Mouse (Mus musculus) forebrain, embryonic 13.5 days (tissue): ENCODE data around the gene Tef. TPM values are rescaled to one million over a fixed set of nuclear protein-coding genes. Genes with fewer than 3 reads are reported as not detected.

Experiments
- ATAC-seq: fragments of 200-750 bp; cut with Nextera tagmentation; 2 replicates; pipeline ENCODE4 v1.8.0; 2017
- H3K27ac ChIP-seq: fragments of 300-500 bp; sonication (generic); 2 replicates; pipeline ENCODE4 v1.5.1; 2015; ENCODE audit warnings: inconsistent platforms, mild to moderate bottlenecking, moderate library complexity
- H3K27me3 ChIP-seq: fragments of 300-500 bp; sonication (generic); 2 replicates; pipeline ENCODE4 v1.6.1; 2015; ENCODE audit warnings: mild to moderate bottlenecking, inconsistent platforms
- H3K36me3 ChIP-seq: fragments of 300-500 bp; sonication (generic); 2 replicates; pipeline ENCODE4 v1.6.1; 2015; ENCODE audit warnings: mild to moderate bottlenecking, inconsistent platforms; ENCODE audit not compliant: poor library complexity, severe bottlenecking
- H3K4me1 ChIP-seq: fragments of 300-500 bp; sonication (generic); 2 replicates; pipeline ENCODE4 v1.6.1; 2015; ENCODE audit warnings: inconsistent platforms
- H3K4me2 ChIP-seq: fragments of 300-500 bp; sonication (generic); 2 replicates; pipeline ENCODE4 v1.6.1; 2015; ENCODE audit warnings: inconsistent platforms, mild to moderate bottlenecking, moderate library complexity
- H3K4me3 ChIP-seq: fragments of 300-500 bp; sonication (generic); 2 replicates; pipeline ENCODE4 v1.5.1; 2015; ENCODE audit warnings: mild to moderate bottlenecking, inconsistent platforms
- H3K9ac ChIP-seq: fragments of 300-500 bp; sonication (generic); 2 replicates; pipeline ENCODE4 v1.6.1; 2015; ENCODE audit warnings: mild to moderate bottlenecking, inconsistent platforms
- H3K9me3 ChIP-seq: fragments of 300-500 bp; sonication (generic); replicated peaks from 2 replicates; pipeline ENCODE4 v1.6.1; 2016; ENCODE audit warnings: inconsistent platforms
- WGBS: fragments of 180-500 bp; shearing (Covaris S2); methylation state at CpG from one replicate; pipeline ENCODE4 v1.1.7; 2015; 5-methylcytosine and 5-hydroxymethylcytosine counted together
- polyA plus RNA-seq: library from polyadenylated mRNA; unstranded; fragments of >200 nt; fragmentation: Nextera tagmentation; extraction: Ambion mirVana; gene quantifications from 2 replicates; pipeline ENCODE4 v1.2.1, GENCODE M21; 2015

The Tef gene
- polyA plus RNA-seq, 1 experiment from 2014 or later, result 24.9 TPM

DNA sequence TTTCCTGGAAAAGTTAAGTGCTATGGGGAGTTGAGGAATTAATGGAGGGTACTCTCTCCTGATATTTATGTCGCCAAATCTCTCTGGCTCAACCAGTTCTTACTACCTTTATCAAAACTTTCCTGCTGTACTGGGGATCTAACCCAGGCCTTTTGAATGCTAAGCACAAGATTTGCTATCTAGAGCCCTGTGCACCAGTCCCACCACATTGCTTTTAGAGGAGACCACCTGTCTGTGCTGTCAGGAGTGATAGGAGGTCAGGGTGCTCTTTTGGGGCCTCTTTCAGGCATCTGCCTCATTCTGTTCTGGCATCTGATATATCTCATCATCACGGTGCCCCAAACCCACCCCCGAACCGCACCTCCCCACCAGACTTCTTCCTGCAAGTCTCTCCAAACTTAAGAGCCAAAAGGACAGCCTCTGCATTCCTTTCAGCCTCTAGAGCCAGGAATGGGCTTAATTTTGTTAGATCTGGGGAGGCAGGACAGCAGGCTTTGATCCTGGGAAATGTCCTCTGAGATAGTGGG is 1.3 kb downstream of the Tef start:
- H3K4me3 ChIP-seq, result no peak overlapping the region
- peaks cover 28% of the 10 kb centered on the region for H3K4me1 ChIP-seq
- 61% methylated on average over 4 of the region's 4 CpGs for WGBS
- H3K9ac ChIP-seq, result peak overlapping the region; percentile 60; the same call in 1 of the 2 replicates
- peak overlapping the region; percentile 60 for H3K4me2 ChIP-seq
- no peaks in the 10 kb centered on the region for H3K9me3 ChIP-seq
- no peak for ATAC-seq
- no peaks in the 10 kb centered on the region for H3K36me3 ChIP-seq
- no peak overlapping the region for H3K27ac ChIP-seq
- H3K27me3 ChIP-seq, result no peaks in the 10 kb centered on the region

DNA sequence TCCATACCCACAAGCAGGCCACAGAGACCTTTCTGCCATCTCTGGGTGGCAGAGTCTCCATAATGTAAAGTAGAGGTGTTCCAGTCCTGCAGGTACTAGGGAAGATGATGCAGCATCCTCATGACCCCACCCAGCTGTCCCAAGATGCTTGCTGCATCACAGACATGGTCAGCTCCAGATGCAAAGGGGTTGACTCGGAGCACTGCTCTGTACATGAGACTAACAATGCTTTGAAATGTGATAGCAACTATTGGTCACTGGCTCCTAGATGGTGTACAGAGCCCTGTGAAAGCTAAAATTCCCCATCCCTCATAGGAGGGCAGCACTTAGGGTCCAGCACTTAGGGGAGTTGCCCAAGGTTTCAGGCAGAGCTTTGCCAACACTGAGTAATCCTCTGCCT is 2.0 kb downstream of the Tef start:
- no peak overlapping the region for H3K27ac ChIP-seq
- H3K4me2 ChIP-seq, result no peak overlapping the region
- no peak overlapping the region for H3K4me3 ChIP-seq
- no peak for ATAC-seq
- WGBS, result 67% methylated on average over 1 of the region's 1 CpGs
- no peaks in the 10 kb centered on the region for H3K9me3 ChIP-seq
- no peak overlapping the region for H3K9ac ChIP-seq
- H3K27me3 ChIP-seq, result no peaks in the 10 kb centered on the region
- H3K4me1 ChIP-seq, result peaks cover 31% of the 10 kb centered on the region
- no peaks in the 10 kb centered on the region for H3K36me3 ChIP-seq

DNA sequence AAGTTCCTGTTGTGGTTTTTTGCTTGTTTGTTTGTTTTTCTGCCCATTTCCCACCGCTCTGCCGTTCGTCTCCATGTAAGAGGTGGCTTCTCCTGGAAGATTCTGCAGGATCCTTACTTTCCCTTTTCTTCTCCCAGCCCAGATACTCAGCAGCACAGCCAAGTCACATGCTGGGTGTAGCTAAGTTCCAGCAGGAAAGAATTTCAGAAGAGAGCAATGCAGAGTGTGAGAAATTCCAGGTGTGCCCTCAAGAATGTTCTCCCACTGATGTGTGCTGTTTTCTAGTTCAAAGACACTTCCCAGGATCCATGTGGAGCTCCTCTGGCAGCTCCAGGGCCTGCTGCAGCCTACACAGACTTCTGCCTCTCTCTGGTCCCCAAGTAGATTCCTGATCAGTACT is 2.7 kb downstream of the Tef start:
- no peaks in the 10 kb centered on the region for H3K9me3 ChIP-seq
- no peak overlapping the region for H3K9ac ChIP-seq
- 91% methylated on average over 3 of the region's 3 CpGs for WGBS
- no peak overlapping the region for H3K4me2 ChIP-seq
- no peak overlapping the region for H3K4me3 ChIP-seq
- no peak for ATAC-seq
- peaks cover 38% of the 10 kb centered on the region for H3K4me1 ChIP-seq
- H3K36me3 ChIP-seq, result no peaks in the 10 kb centered on the region
- no peak overlapping the region for H3K27ac ChIP-seq
- H3K27me3 ChIP-seq, result no peaks in the 10 kb centered on the region

DNA sequence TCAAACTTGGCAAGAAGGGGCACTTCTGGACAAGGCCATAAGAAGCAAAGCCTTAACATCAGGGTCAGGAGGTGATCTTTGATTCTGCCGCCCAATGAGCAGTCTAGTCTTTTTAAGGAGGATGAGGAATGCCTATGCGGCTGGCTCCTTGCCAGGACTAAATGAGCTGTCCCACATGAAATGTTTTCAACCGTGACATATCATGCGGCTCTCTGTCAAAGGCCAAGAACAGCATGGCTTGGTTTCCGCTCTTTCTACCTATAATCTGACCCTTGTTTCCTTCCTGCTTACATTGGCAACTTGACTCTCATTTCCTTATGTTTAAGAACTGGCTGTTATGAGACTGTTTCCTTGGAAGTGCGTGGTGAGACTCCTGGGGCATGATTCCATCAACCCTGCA is 3.4 kb downstream of the Tef start:
- 49% methylated on average over 6 of the region's 6 CpGs for WGBS
- Histone ChIP-seq H3K27me3 (no peaks in the 10 kb centered on the region), H3K9me3 (no peaks in the 10 kb centered on the region), H3K27ac (no peak overlapping the region), H3K9ac (no peak overlapping the region), H3K36me3 (no peaks in the 10 kb centered on the region), H3K4me1 (peaks cover 45% of the 10 kb centered on the region), H3K4me2 (no peak overlapping the region), H3K4me3 (no peak overlapping the region)
- no peak for ATAC-seq

DNA sequence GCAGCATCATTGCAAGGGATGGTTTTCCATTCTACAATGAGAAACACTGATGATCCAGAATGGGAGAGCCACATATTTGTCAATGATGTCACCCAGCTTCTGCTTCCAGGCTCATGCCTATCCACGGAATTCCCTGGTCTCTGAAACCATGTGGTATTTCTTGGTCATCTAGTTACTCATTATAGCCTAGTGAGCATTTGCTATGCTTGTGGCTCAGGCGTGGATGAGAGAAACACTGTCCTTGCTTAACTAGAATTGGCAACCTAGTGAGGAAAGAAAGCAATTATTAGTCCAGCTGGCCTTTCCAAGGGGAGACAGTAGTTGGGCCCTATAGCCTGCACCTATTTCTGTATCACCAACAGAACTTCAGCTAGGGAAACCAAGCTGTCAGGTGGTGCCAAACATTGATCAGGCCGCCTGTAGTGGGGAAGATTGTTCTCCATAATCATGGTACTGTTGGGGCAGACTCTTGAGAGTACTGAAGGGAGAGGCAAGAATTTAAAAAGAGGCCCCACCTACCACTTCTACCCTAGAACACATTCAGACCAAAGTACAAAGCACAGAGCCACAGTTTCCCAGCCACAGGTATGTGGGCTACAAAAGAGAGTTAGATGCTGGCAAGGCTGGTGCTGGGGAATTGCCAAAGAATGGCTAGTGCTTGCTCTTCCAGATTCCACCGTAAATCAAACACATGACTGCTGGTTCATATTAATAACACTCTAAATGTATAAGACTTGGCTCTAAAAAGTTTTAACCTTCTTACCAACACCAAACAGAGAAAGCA is 4.6 kb downstream of the Tef start:
- Histone ChIP-seq H3K4me3 (no peak overlapping the region), H3K4me2 (no peak overlapping the region), H3K9ac (no peak overlapping the region), H3K27ac (no peak overlapping the region), H3K36me3 (no peaks in the 10 kb centered on the region), H3K27me3 (no peaks in the 10 kb centered on the region), H3K4me1 (peaks cover 46% of the 10 kb centered on the region), H3K9me3 (no peaks in the 10 kb centered on the region)
- WGBS, result 79% methylated on average over 4 of the region's 4 CpGs
- ATAC-seq, result no peak

DNA sequence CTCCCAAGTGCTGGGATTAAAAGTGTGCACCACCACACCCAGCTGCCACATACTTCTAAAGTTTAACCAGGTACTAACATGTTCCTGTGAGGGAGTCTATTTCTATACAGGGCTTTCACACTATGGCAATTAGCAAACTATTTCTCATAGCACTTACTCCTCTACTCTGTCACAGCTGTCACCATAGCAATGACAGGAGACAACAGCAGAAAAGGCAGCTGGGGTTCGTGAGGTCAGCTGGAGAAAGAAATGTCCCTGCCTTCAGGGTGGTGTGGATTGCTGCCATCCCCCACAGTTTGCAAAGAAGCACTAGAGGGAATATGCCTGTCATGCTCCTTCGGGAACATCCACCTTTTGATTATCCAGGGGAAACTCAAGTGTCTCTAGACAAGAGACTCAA is 6.6 kb downstream of the Tef start:
- 68% methylated on average over 2 of the region's 2 CpGs for WGBS
- Histone ChIP-seq H3K36me3 (no peaks in the 10 kb centered on the region), H3K9ac (no peak overlapping the region), H3K27me3 (no peaks in the 10 kb centered on the region), H3K4me3 (no peak overlapping the region), H3K27ac (no peak overlapping the region), H3K4me2 (no peak overlapping the region), H3K9me3 (no peaks in the 10 kb centered on the region), H3K4me1 (peaks cover 40% of the 10 kb centered on the region)
- no peak for ATAC-seq

DNA sequence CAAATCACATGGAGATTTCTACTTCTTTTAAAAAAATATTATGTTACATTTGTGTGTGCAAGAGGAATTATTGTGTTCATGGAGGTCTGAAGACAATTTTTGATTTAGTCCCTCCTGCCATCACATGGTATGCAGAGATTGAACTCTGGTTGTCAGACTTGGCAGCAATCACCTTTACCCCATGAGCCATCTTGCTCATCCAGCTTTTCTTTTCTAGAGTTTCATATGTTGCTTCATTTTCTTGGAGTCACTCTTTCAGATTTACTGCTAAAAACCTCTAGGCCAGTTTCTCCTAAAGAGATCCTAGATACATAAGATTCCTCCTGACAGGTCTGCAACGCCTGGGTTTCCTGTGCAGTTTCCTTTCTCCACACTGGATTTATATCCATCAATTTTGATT is 7.3 kb downstream of the Tef start:
- Histone ChIP-seq H3K27me3 (no peaks in the 10 kb centered on the region), H3K4me1 (peaks cover 44% of the 10 kb centered on the region), H3K36me3 (no peaks in the 10 kb centered on the region), H3K27ac (peak overlapping the region; percentile 79), H3K4me2 (peak overlapping the region; percentile 87), H3K9me3 (no peaks in the 10 kb centered on the region), H3K4me3 (peak overlapping the region; percentile 65; the same call in 1 of the 2 replicates), H3K9ac (peak overlapping the region; percentile 61)
- 69% methylated on average over 1 of the region's 1 CpGs for WGBS
- no peak for ATAC-seq

DNA sequence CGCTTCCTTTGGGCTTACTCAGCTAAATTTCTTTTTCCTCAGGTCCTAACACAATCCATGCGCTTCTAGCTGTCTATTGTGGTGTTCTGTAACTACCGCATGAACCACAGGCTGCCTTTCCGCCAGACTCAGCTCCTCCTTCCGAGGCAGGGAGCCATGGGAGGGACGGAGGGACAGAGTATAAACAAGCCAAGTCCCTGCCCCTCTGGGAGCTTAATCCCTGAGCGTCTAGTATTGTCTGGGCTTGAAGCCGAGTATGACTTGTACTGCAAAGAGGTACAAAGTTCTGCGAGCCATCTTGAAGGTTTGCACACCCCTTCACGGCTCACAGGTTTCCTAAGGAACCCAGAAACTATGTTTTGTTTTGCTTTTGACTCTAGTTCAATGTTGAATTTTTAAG is 7.9 kb downstream of the Tef start:
- Histone ChIP-seq H3K27me3 (no peaks in the 10 kb centered on the region), H3K36me3 (peaks cover 4% of the 10 kb centered on the region), H3K4me1 (peaks cover 44% of the 10 kb centered on the region), H3K4me2 (peak overlapping the region; percentile 87), H3K9me3 (no peaks in the 10 kb centered on the region), H3K27ac (peak overlapping the region; percentile 79), H3K9ac (peak overlapping the region; percentile 61), H3K4me3 (peak overlapping the region; percentile 65)
- WGBS, result under 1% methylated on average over 10 of the region's 10 CpGs
- no peak for ATAC-seq

DNA sequence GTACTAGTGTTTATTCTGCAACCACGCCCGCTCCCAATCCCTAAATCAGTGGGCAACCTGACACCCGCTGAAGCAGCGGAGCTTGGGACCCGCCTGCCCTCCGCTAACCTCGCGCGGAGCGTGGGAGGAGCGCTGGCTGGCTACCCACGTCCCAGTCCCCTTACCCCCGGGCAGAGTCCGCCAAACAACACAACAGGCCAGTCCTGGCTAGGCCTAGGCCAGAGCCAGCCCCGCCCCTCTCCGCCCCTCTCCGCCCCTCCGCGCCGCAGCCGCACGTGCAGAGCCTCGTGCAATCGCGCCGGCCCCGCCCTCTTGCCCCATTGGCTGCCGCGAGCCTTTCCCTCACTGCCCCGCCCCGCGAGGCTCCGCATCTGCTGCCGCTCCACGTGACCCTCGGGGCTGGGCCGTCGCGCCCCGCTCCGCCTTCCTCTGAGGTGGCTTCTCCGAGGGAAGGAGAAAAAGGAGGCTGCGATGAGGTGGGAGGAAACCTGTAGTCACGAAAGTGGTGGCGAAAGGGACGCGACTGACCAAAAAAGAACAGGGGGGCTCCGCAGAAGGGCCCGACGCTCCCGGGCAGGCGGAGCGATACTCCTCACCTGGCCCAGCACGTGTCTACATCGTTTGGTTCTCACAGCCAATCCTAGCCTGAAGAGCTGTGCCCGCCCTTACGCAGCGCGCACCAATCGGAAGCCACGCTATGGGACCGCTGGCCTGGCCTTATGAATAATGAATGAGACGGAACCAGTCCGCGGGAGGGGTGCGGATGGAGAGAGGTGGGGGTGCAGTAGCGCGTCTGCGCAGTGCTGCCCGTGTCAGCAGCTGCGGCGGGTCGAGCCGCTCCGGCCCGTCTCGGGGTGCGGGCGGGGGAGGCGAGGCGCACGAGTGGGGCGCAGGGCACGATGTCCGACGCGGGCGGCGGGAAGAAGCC is 8.7 kb downstream of the Tef start:
- Histone ChIP-seq H3K9ac (peak overlapping the region; percentile 84), H3K27ac (peak overlapping the region; percentile 79), H3K4me3 (peak overlapping the region; percentile 65), H3K36me3 (peaks cover 12% of the 10 kb centered on the region), H3K9me3 (no peaks in the 10 kb centered on the region), H3K27me3 (no peaks in the 10 kb centered on the region), H3K4me2 (peak overlapping the region; percentile 87), H3K4me1 (peaks cover 39% of the 10 kb centered on the region)
- under 1% methylated on average over 84 of the region's 89 CpGs for WGBS
- ATAC-seq, result peak; percentile 99

DNA sequence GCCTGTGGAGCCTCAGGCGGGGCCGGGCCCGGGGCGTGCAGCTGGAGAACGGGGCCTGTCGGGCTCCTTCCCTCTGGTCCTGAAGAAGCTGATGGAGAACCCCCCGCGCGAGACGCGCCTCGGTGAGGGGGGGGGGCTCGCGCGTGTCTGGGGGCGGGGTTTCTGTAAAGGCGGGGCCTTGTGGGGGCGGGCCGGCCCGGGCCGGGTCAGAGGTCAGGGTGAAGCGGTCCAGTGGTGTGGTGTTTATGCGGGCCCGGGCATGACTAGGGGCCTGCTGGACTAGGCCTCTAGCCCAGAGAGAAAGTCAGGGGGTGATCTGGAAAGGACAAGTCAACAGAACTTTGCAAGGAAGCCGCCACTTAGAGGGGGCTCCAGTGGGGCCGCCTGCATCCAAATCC is 9.4 kb downstream of the Tef start:
- Histone ChIP-seq H3K36me3 (peaks cover 19% of the 10 kb centered on the region), H3K9me3 (no peaks in the 10 kb centered on the region), H3K4me2 (peak overlapping the region; percentile 87), H3K27ac (peak overlapping the region; percentile 75), H3K4me3 (peak overlapping the region; percentile 65), H3K9ac (peak overlapping the region; percentile 84), H3K4me1 (peaks cover 38% of the 10 kb centered on the region), H3K27me3 (no peaks in the 10 kb centered on the region)
- under 1% methylated on average over 26 of the region's 26 CpGs for WGBS
- 0 out of 2 replicates have a peak, but pooled peaks have one; percentile 0 for ATAC-seq

DNA sequence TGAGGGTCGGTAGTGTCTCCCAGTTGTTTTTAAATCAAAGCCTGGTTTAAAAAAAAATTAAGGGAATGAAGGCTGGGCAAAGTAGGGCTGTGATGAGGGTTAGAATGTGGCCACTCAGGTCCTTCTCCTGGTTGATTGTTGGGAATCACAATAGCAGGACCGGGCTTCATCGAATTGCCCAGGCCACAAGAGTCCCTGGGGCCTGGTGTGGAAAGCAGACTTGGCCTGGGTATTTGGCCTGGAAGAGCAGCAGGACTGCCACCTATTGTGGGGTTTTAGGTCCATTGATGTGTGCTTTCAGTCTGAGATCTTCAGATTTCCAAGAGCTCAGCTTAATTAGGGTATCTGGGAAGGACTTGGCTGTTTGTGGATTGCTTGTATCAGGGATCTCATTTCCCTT is 10.1 kb downstream of the Tef start:
- peaks cover 25% of the 10 kb centered on the region for H3K36me3 ChIP-seq
- no peak for ATAC-seq
- no peaks in the 10 kb centered on the region for H3K27me3 ChIP-seq
- peak overlapping the region; percentile 87 for H3K4me2 ChIP-seq
- no peak overlapping the region for H3K27ac ChIP-seq
- WGBS, result 36% methylated on average over 3 of the region's 3 CpGs
- H3K4me3 ChIP-seq, result peak overlapping the region; percentile 65
- no peaks in the 10 kb centered on the region for H3K9me3 ChIP-seq
- H3K9ac ChIP-seq, result peak overlapping the region; percentile 84
- peaks cover 38% of the 10 kb centered on the region for H3K4me1 ChIP-seq
